Mouse (Mus musculus) skeletal muscle tissue, postnatal 0 days (tissue): ENCODE data around the gene Etnk2. TPM values are rescaled to one million over a fixed set of nuclear protein-coding genes. Genes with fewer than 3 reads are reported as not detected.

Experiments
- polyA plus RNA-seq: library from polyadenylated mRNA; unstranded; fragments of >200 nt; fragmentation: Nextera tagmentation; extraction: Ambion mirVana; gene quantifications from 2 replicates; pipeline ENCODE4 v1.2.1, GENCODE M21; 2015

Etnk2 gene
- polyA plus RNA-seq: 0.09 and 0.12 TPM in 2 replicates

DNA sequence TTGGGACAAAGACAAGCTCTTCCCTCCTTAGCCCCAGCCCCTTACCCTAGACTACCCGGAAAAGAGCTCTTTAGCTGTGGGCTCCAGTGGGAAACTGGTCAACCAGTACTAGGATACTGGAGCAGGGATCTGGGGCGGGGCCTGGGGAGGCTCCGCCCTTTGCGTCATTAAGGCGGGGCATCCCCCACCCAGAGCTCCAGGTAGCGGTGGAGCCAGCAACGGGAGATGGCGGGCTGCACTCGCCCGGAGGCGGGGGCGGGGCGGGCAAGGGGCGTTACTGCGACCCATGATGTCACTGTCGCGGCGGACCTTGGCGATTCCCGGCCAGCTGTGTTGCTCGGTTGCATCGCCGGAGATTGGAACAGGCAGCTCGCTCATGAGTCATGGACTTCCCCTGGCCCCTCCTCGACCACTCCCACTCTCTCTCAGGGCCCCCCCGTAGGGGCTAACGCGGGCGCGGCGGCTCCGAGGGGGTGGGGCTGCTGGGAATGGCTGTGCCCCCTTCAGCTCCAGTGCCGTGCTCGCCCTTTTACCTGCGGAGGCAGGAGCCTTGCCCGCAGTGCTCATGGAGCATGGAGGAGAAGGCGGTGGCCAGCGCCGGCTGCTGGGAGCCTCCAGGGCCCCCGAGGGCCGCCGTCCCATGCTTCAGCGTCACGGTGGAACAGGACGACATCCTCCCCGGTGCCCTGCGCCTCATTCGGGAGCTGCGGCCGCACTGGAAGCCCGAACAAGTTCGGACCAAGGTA lies at the start of gene Etnk2:
Gene Etnk2 (plus strand): TSS at position 297 of the 746 bp plus-strand sequence.

DNA sequence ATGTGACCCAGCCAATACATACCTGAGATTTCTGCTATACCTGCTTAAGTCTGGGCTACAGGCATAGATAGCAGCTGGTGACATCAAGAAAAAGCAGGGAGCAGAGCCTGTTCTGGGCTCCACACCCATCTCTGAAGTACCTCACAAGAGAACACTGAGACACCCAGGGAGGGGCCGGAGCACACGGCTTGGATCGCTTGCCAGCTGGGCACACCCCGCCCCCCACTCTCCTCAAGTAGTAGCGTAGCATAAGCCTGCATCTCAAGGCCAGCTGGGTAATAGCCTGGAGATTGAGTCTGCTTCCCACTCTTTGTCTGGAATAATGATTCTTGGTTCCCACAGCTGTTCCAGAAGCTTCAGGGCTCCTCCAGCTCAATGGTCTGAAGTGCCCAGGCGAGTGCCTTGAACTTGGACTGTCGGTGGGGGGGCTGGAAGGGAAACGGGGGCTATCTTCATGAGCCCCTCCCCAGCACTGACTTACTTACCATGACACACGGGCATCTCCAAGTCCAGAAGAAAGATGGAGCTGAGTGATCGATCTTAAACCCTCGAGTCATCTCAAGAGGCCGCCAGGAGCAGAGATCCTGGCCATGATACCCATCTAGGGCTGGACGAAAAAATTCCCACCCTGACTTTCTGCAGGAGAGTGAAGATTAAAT lies 42.0 kb upstream of the Etnk2 start, which contains the start of gene Kiss1:
Gene Kiss1 (plus strand): TSS at position 609 of the 659 bp plus-strand sequence.

DNA sequence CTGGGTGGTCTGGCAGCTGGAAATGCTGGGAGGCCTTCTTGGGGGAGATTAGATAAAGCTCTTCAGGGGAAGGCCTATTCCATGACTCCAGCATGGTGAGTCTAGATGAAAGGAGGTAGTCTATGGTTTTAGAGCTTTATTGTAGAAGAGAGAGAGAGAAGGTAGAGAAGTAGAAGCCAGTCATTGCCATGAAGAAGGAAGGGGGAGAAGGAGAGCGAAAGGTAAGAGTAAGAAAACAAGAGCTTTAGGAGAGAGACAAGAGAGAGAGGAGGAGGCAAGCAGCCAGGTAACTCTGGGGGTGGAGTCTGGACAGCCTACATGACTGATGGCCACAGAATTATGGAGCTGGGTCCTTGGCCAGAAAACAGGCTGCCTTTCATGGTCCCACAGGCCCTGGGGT lies 13.2 kb upstream of the Etnk2 start, which contains the start of gene Ren1:
Gene Ren1 (plus strand): TSS at position 301 of the 400 bp plus-strand sequence.

DNA sequence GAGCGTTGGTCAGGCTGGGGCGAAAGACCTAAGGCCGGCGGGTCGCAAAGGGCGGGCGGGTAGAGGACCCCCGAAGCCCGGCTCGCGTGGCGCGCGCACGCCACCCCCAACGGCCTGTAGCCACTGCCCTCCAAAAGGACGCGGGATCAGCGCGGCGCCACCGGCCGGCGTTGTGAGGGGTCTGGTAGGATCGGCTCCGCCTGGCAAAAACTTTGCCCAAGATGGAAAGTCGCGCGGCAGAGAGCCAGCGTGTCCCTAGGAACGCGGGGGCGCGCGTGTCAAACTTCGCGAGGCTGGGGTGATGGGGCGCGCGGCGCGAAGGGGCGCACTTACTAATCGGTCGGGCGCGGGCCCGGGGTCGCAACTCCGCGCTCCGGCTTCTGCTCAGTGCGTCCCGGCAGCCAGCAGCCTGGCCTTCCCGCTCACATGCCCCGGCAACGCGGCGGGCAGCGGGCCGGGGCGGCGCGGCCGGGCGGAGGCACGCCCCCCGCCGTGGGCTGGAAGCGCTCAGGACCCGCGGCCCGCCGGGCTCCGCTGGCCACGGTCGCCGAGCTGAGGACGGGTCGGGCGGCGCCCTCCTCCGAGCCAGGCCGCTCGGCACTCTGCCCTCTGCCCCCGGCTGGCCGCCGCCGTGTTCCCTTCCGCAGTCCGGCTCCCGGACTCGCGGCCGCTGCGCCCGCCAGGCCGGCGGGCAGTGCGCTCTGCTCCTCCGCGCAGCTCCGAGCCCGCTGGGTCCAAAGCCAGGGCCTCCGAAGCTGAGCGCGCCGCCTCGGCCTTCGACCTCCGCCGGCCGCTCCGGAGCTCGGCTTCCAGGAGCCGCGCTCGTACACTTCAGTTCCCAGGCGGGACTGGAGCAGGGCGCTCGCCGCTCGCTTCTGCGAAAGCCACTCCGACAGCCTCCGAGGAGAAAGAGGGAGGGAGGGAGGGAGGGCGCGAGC lies 60.4 kb downstream of the Etnk2 start, which contains the start of gene Sox13:
Gene Sox13 (minus strand): TSS at position 835 of the 938 bp plus-strand sequence.

Other genes with a start within 250 kb of the Etnk2 start
- 15.8 and 17.5 TPM in 2 replicates for gene Ppp1r15b, start 232.4 kb upstream of the Etnk2 start, polyA plus RNA-seq
- 0.69 and 0.84 TPM in 2 replicates for gene Plekha6, start 199.4 kb upstream of the Etnk2 start, polyA plus RNA-seq
- gene Golt1a, start 53.8 kb upstream of the Etnk2 start, polyA plus RNA-seq: not detected in 2 replicates
- not detected in 2 replicates for gene Kiss1, start 41.7 kb upstream of the Etnk2 start, polyA plus RNA-seq
- 0.12 TPM in 1 of 2 replicates, not detected in the other for gene Ren1, start 13.1 kb upstream of the Etnk2 start, polyA plus RNA-seq
- gene Sox13, start 60.8 kb downstream of the Etnk2 start, polyA plus RNA-seq: 2.3 and 2.7 TPM in 2 replicates
- 213 and 236 TPM in 2 replicates for gene Snrpe, start 246.7 kb downstream of the Etnk2 start, polyA plus RNA-seq